Mouse (Mus musculus) Patski (cell line): Measurements from ENCODE around the gene Prkg1. TPM values are rescaled to one million over a fixed set of nuclear protein-coding genes. Genes with fewer than 3 reads are reported as not detected.

Experiments
- ATAC-seq: fragments of 100-300 bp; one replicate; pipeline ENCODE4 v1.8.0; 2021
- CTCF ChIA-PET: fragments of 350-600 bp; sonication (Branson Sonifier 250); formaldehyde crosslinking; loops from one replicate; lab custom pipeline; 2022; ENCODE audit warnings: inconsistent platforms; lab: Charles Lee
- POLR2A ChIA-PET: fragments of 350-600 bp; sonication (Branson Sonifier 250); formaldehyde crosslinking; loops from one replicate; lab custom pipeline; 2022; ENCODE audit warnings: antibody characterized with exemption, inconsistent platforms; lab: Charles Lee
- DNase-seq: peaks from one replicate; pipeline ENCODE4 v3.0.0-alpha.2; 2011; ENCODE audit warnings: low read depth, low spot score
- H3K27me3 ChIP-seq: fragments of 371-371 bp; one replicate; pipeline ENCODE4 v1.5.1; 2021
- CTCF ChIP-seq: fragments of 100-300 bp; IDR thresholded peaks from one replicate; pipeline ENCODE4 v1.5.1; 2021
- in situ Hi-C: fragments of 300-500 bp; cut with MboI; formaldehyde crosslinking; loops from 3 replicates; pipeline ENCODE4 v1.11.1; 2018; ENCODE audit warnings: low pct_unique_long_range_greater_than_20kb, mixed read lengths
- polyA plus RNA-seq: library from polyadenylated mRNA; unstranded; gene quantifications from one replicate; pipeline ENCODE4 v1.2.3, GENCODE M21; 2021

Prkg1 gene
- polyA plus RNA-seq, 1 experiment from 2014 or later = not detected

- DNase-seq (no peak), ATAC-seq (no peak)
- ChIA-PET CTCF (no interaction called here), POLR2A (interaction anchor here (0.6 kb wide), 1 partner anchor 898 kb away, joined by 3 read pairs; no protein-coding TSS in a partner anchor)
- peaks cover 16% of the 10 kb centered on the region for H3K27me3 ChIP-seq
- in situ Hi-C loops = no loop called here
- TF ChIP-seq CTCF = no peak
These were observed 1248.1 kb downstream of the Prkg1 start for GRCm38 (mm10) chr19:30516771-30517170.

Other genes starting within 250 kb of the Prkg1 start
- not detected for gene A1cf, start 103.7 kb upstream of the Prkg1 start, polyA plus RNA-seq